Mouse (Mus musculus) ES-E14 (cell line): ENCODE results near the gene Adgrg5. TPM values are rescaled to one million over a fixed set of nuclear protein-coding genes. Genes with fewer than 3 reads are reported as not detected.

Source experiments
- DNase-seq: peaks from one replicate; pipeline ENCODE4 v3.0.0-alpha.2; 2013; ENCODE audit warnings: low read depth, low spot score
- H3K27ac ChIP-seq: 2 replicates; pipeline ENCODE4 v1.5.1; 2012; ENCODE audit warnings: low read depth, mild to moderate bottlenecking, low read length, moderate library complexity, mixed read lengths; ENCODE audit not compliant: poor library complexity, insufficient read depth, severe bottlenecking
- H3K36me3 ChIP-seq: 2 replicates; pipeline ENCODE4 v1.6.1; 2012; ENCODE audit warnings: mild to moderate bottlenecking, low read length, moderate library complexity, mixed read lengths; ENCODE audit not compliant: control insufficient read depth, poor library complexity, insufficient read depth, severe bottlenecking
- H3K4me1 ChIP-seq, 2 experiments: fragments of 150-350 bp in 1 of 2; sonication (generic) in 1 of 2; 2 replicates each; pipeline ENCODE4 v1.6.1; 2012; ENCODE audit warnings: low read length in 2 of 2, mild to moderate bottlenecking in 1 of 2, mixed read lengths in 1 of 2; ENCODE audit not compliant: control insufficient read depth in 2 of 2, insufficient read depth in 2 of 2, poor library complexity in 1 of 2
- H3K4me3 ChIP-seq, 2 experiments: fragments of 150-350 bp in 1 of 2; sonication (generic) in 1 of 2; 2 replicates each; pipeline ENCODE4 v1.5.1; 2012; ENCODE audit warnings: low read length in 2 of 2, low read depth in 1 of 2, mild to moderate bottlenecking in 1 of 2, mixed read lengths in 1 of 2; ENCODE audit not compliant: insufficient read depth in 1 of 2, poor library complexity in 1 of 2, severe bottlenecking in 1 of 2
- H3K9ac ChIP-seq: 2 replicates; pipeline ENCODE4 v1.6.1; 2012; ENCODE audit warnings: low read depth, mild to moderate bottlenecking, low read length, mixed read lengths; ENCODE audit not compliant: poor library complexity, insufficient read depth, severe bottlenecking
- H3K9me3 ChIP-seq: fragments of 150-350 bp; sonication (generic); 2 replicates; pipeline ENCODE4 v1.6.1; 2012; ENCODE audit warnings: low read depth, mild to moderate bottlenecking, low read length; ENCODE audit not compliant: control insufficient read depth, insufficient read depth
- CHD2 ChIP-seq: IDR thresholded peaks from 2 replicates; pipeline ENCODE4 v1.6.1; 2014; ENCODE audit warnings: mild to moderate bottlenecking, low read depth, low read length, inconsistent platforms
- HCFC1 ChIP-seq: IDR thresholded peaks from 2 replicates; pipeline ENCODE4 v1.6.1; 2012; ENCODE audit warnings: low read length, inconsistent platforms, borderline replicate concordance; ENCODE audit not compliant: insufficient read depth
- MAFK ChIP-seq: IDR thresholded peaks from 2 replicates; pipeline ENCODE4 v1.6.1; 2014; ENCODE audit warnings: mild to moderate bottlenecking, low read depth, low read length, inconsistent platforms; ENCODE audit not compliant: insufficient read depth
- ZC3H11A ChIP-seq: IDR thresholded peaks from 2 replicates; pipeline ENCODE4 v1.6.1; 2012; ENCODE audit warnings: low read depth, mild to moderate bottlenecking, inconsistent platforms, low read length, borderline replicate concordance
- ZNF384 ChIP-seq: IDR thresholded peaks from 2 replicates; pipeline ENCODE4 v1.6.1; 2012; ENCODE audit warnings: low read depth, low read length, inconsistent platforms
- in situ Hi-C, 2 experiments: fragments of 600-800 bp; cut with MboI; formaldehyde crosslinking; loops; one replicate each; pipeline ENCODE4 v1.15.1; 2025; ENCODE audit warnings: low sequenced_read_pairs in 2 of 2, inconsistent platforms in 1 of 2; ENCODE audit not compliant: unreplicated experiment in 2 of 2
- total RNA-seq: library from RNA; depleted of rRNA; stranded (reverse); fragments of 300-350 nt; gene quantifications from 2 replicates; pipeline ENCODE4 v1.2.3, GENCODE M21; 2012

Gene Adgrg5
- total RNA-seq, 1 experiment = 1.1 TPM

GRCm38 (mm10) chr8:94983146-94983545, 59.7 kb downstream of the Adgrg5 start:
- Histone ChIP-seq H3K4me3 (no peak overlapping the region), H3K4me1 (peaks cover 2 to 21% of the 10 kb centered on the region in 2 experiments; a peak in 3 of 4 replicates), H3K9me3 (no peaks in the 10 kb centered on the region), H3K27ac (no peak overlapping the region), H3K9ac (no peak overlapping the region), H3K36me3 (no peaks in the 10 kb centered on the region)
- no peak for DNase-seq
- in situ Hi-C loops = no loop called here
- TF ChIP-seq ZNF384 = no peak

DNA sequence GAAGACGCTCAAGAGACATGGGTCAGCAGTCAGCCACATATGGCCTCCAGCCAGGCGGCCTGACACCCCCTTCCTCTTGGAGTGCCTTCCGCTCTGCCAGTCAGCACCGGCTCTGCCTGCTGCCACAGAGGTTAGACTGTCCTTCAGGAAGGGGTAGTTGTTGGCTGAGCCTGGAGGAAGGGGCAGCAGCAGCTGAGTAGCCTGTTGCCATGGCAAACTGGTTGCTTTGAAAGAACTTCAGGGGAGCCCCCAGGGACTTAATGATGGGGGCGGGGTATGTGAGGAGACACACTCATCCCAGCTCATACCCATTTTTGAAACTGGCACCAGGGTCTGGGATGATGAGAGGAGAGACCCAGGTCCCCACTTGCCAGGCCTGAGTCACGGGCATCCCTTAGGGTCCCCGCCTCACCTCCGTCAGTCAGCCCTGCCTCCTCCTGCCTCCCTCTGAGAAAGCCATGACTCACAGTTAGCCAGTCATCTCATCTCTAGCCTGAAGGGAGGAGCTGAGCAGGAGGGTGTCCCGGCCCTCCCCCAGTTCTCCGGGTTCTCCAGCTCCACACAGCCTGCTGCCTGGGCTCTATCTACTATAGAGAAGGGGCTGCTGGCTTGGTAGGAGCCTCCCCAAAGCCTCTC, 60.5 kb downstream of the Adgrg5 start:
- in situ Hi-C loops = no loop called here
- no peak overlapping the region for H3K27ac ChIP-seq
- H3K4me3 ChIP-seq = no peak overlapping the region
- DNase-seq = no peak
- H3K36me3 ChIP-seq = no peaks in the 10 kb centered on the region
- H3K9ac ChIP-seq = no peak overlapping the region
- no peaks in the 10 kb centered on the region for H3K9me3 ChIP-seq
- no peak for TF ChIP-seq ZC3H11A
- TF ChIP-seq HCFC1 = no peak
- no peak for TF ChIP-seq MAFK
- no peak for TF ChIP-seq ZNF384
- TF ChIP-seq CHD2 = no peak
- H3K4me1 ChIP-seq = peaks cover 2 to 21% of the 10 kb centered on the region in 2 experiments; a peak in 3 of 4 replicates

DNA sequence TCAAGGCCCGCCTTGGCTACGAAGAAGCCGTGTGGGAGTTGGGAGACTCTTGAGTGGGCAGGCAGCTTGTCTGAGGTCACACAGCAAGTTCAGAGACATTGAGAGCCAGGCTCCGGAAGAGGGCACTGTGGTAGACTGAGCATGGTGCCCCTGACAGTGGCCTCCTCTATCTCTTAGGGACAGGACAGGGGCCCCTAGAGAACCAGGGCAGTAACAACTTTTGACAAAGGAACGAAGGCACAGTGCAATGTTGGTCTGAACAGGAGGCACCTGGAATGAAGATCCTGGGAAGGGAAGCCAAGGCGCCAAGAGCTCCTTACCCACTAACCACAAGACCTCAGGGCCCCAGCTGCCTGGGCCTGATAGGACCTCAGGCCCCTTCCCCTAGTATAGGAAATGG, 61.5 kb downstream of the Adgrg5 start:
- no peaks in the 10 kb centered on the region for H3K9me3 ChIP-seq
- no peak overlapping the region for H3K9ac ChIP-seq
- peaks cover 2 to 21% of the 10 kb centered on the region in 2 experiments; a peak in 3 of 4 replicates for H3K4me1 ChIP-seq

DNA sequence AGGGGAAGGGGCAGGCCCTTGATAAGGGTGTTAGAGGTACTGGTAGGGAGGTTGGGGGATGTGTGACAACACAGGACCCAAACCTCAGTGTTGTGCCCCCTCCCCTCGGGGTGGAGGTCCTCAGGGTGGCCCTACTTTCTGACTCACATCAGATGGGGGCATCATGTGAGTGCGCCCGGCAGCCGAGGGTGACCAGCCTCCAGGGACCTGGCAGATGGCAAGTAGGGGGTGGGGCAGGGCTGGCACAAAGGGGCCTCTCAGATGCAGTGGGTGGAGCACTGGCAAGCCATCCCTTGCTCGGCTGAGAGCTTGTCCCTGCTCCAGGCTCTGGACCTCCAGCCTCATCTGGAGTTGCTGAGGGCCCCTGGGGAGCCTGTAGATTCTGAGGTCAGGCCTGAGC, 63.2 kb downstream of the Adgrg5 start:
- Histone ChIP-seq H3K9me3 (no peaks in the 10 kb centered on the region), H3K27ac (no peak overlapping the region), H3K4me3 (no peak overlapping the region), H3K36me3 (no peaks in the 10 kb centered on the region), H3K4me1 (peaks cover 2 to 24% of the 10 kb centered on the region in 2 experiments; a peak in 3 of 4 replicates), H3K9ac (no peak overlapping the region)
- in situ Hi-C loops = no loop called here
- no peak for DNase-seq
- TF ChIP-seq HCFC1 (no peak), MAFK (no peak), ZNF384 (no peak), ZC3H11A (no peak), CHD2 (no peak)

More for the DNA sequence above, 61.5 kb downstream of the Adgrg5 start:
- Histone ChIP-seq H3K27ac (no peak overlapping the region), H3K4me3 (no peak overlapping the region), H3K36me3 (no peaks in the 10 kb centered on the region)
- no peak for DNase-seq
- TF ChIP-seq HCFC1 (no peak), ZNF384 (no peak), CHD2 (no peak), ZC3H11A (no peak), MAFK (no peak)
- in situ Hi-C loops = no loop called here

GRCm38 (mm10) chr8:94987553-94987952, 64.1 kb downstream of the Adgrg5 start:
- H3K9me3 ChIP-seq = no peaks in the 10 kb centered on the region
- peaks cover 2 to 21% of the 10 kb centered on the region in 2 experiments; a peak in 3 of 4 replicates for H3K4me1 ChIP-seq
- no peaks in the 10 kb centered on the region for H3K36me3 ChIP-seq
- no peak overlapping the region for H3K4me3 ChIP-seq
- TF ChIP-seq ZNF384 = no peak
- no peak for TF ChIP-seq CHD2
- TF ChIP-seq HCFC1 = no peak
- no peak for TF ChIP-seq ZC3H11A
- no peak for TF ChIP-seq MAFK
- DNase-seq = no peak
- no peak overlapping the region for H3K27ac ChIP-seq
- in situ Hi-C loops = no loop called here
- no peak overlapping the region for H3K9ac ChIP-seq
